Mouse (Mus musculus) erythroblast, embryonic 14.5 days (primary cell): ENCODE measurements around the gene Plxnb1. TPM values are rescaled to one million over a fixed set of nuclear protein-coding genes. Genes with fewer than 3 reads are reported as not detected.

ENCODE experiments used
- H3K27me3 ChIP-seq: 2 replicates; pipeline ENCODE4 v1.6.1; 2012; ENCODE audit warnings: inconsistent platforms; ENCODE audit not compliant: control insufficient read depth
- H3K36me3 ChIP-seq: 2 replicates; pipeline ENCODE4 v1.6.1; 2012; ENCODE audit warnings: mild to moderate bottlenecking, inconsistent platforms; ENCODE audit not compliant: control insufficient read depth
- H3K4me1 ChIP-seq: 2 replicates; pipeline ENCODE4 v1.6.1; 2012; ENCODE audit warnings: inconsistent platforms; ENCODE audit not compliant: control insufficient read depth
- H3K4me3 ChIP-seq: replicated peaks from 2 replicates; pipeline ENCODE3; 2012; ENCODE audit warnings: moderate library complexity, mild to moderate bottlenecking, inconsistent platforms
- H3K9me3 ChIP-seq: 2 replicates; pipeline ENCODE4 v1.6.1; 2012; ENCODE audit warnings: low read length, inconsistent platforms, mixed read lengths; ENCODE audit not compliant: control insufficient read depth
- GATA1 ChIP-seq: IDR thresholded peaks from 2 replicates; pipeline ENCODE4 v1.6.1; 2012; ENCODE audit warnings: low read length, inconsistent platforms, mixed read lengths
- TAL1 ChIP-seq: IDR thresholded peaks from 3 replicates; pipeline ENCODE4 v1.6.1; 2012; ENCODE audit warnings: low read length, inconsistent platforms, mixed read lengths
- polyA plus RNA-seq: library from polyadenylated mRNA; stranded (reverse); fragments of >175 nt; gene quantifications from 2 replicates; pipeline ENCODE4 v1.2.3, GENCODE M21; 2012

The Plxnb1 gene
- polyA plus RNA-seq, 1 experiment = under 0.01 TPM

- no peaks in the 10 kb centered on the region for H3K4me1 ChIP-seq
- H3K36me3 ChIP-seq = no peaks in the 10 kb centered on the region
- TF ChIP-seq GATA1 (no peak), TAL1 (no peak)
- H3K9me3 ChIP-seq = no peaks in the 10 kb centered on the region
- H3K27me3 ChIP-seq = no peaks in the 10 kb centered on the region
- no peak within 1 kb of the TSS for H3K4me3 ChIP-seq
Measured at GRCm38 (mm10) chr9:109161941-109162340, 66.8 kb downstream of the Plxnb1 start, which contains the start of gene Fbxw21. TSS of gene Fbxw21 (minus strand) at chr9:109162041.

GRCm38 (mm10) chr9:109167316-109167715 lies 72.1 kb downstream of the Plxnb1 start:
- Histone ChIP-seq H3K9me3 (no peaks in the 10 kb centered on the region), H3K4me3 (no peak overlapping the region), H3K4me1 (no peaks in the 10 kb centered on the region), H3K27me3 (no peaks in the 10 kb centered on the region), H3K36me3 (no peaks in the 10 kb centered on the region)
- TF ChIP-seq TAL1 (no peak), GATA1 (no peak)

Other genes with a start within 250 kb of the Plxnb1 start
- 0.15 and 0.26 TPM in 2 replicates for gene Slc26a6, start 242.1 kb upstream of the Plxnb1 start, polyA plus RNA-seq
- not detected in 2 replicates for gene Tmem89, start 180.8 kb upstream of the Plxnb1 start, polyA plus RNA-seq
- 51.8 and 56.5 TPM in 2 replicates for gene Uqcrc1, start 158.8 kb upstream of the Plxnb1 start, polyA plus RNA-seq
- 0.02 and 0.05 TPM in 2 replicates for gene Col7a1, start 141.8 kb upstream of the Plxnb1 start, polyA plus RNA-seq
- gene Ucn2, start 109.4 kb upstream of the Plxnb1 start, polyA plus RNA-seq = not detected in 2 replicates
- 0.04 and 0.05 TPM in 2 replicates for gene Pfkfb4, start 103.6 kb upstream of the Plxnb1 start, polyA plus RNA-seq
- 2.0 and 2.6 TPM in 2 replicates for gene Shisa5, start 56.8 kb upstream of the Plxnb1 start, polyA plus RNA-seq
- gene Trex1, start 35.7 kb upstream of the Plxnb1 start, polyA plus RNA-seq = 0.74 and 1.6 TPM in 2 replicates
- 0.22 and 0.27 TPM in 2 replicates for gene Atrip, start 21.3 kb upstream of the Plxnb1 start, polyA plus RNA-seq
- gene Ccdc51, start 12.9 kb upstream of the Plxnb1 start, polyA plus RNA-seq = 0.84 and 0.85 TPM in 2 replicates
- 68.0 and 97.9 TPM in 2 replicates for gene Tma7, start 12.8 kb upstream of the Plxnb1 start, polyA plus RNA-seq
- not detected in 2 replicates for gene Fbxw21, start 66.7 kb downstream of the Plxnb1 start, polyA plus RNA-seq
- not detected in 2 replicates for gene Fbxw13, start 100.6 kb downstream of the Plxnb1 start, polyA plus RNA-seq
- gene Fbxw20, start 139.4 kb downstream of the Plxnb1 start, polyA plus RNA-seq = not detected in 2 replicates
- not detected in 2 replicates for gene Fbxw14, start 192.3 kb downstream of the Plxnb1 start, polyA plus RNA-seq
- gene Fbxw28, start 244.3 kb downstream of the Plxnb1 start, polyA plus RNA-seq = not detected in 2 replicates